Mouse (Mus musculus): ENCODE measurements around the gene Hsd3b4. TPM values are rescaled to one million over a fixed set of nuclear protein-coding genes. Genes with fewer than 3 reads are reported as not detected.
"Not testable (repeated sequence)": the region's sequence is repeated elsewhere in the genome, so short reads cannot be mapped to it uniquely, and the experiment has no call there.

Gene Hsd3b4
- total and polyA plus RNA-seq, 3 experiments: 0.05 TPM; not detected in 2

- not testable (repeated sequence) for H3K36me3 ChIP-seq (replicated peaks); H3K4me3 ChIP-seq (ENCODE audit: low read depth, low read length); H3K27me3 ChIP-seq (ENCODE audit: insufficient read depth, low read length); H3K4me1 ChIP-seq (ENCODE audit: insufficient read depth, low read depth, low read length); ATAC-seq (ENCODE audit: extremely low read depth, insufficient number of reproducible peaks, low FRiP score, poor library complexity, severe bottlenecking); DNase-seq (ENCODE audit: low spot score); H3K9me3 ChIP-seq (replicated peaks)
Observed at GRCm38 (mm10) chr3:98471499-98471898, 38.8 kb downstream of the Hsd3b4 start.

- H3K4me1 ChIP-seq (ENCODE audit: insufficient read depth, low read depth, low read length); H3K4me3 ChIP-seq (ENCODE audit: low read depth, low read length); H3K9me3 ChIP-seq (replicated peaks); H3K27me3 ChIP-seq (ENCODE audit: insufficient read depth, low read length); ATAC-seq (ENCODE audit: extremely low read depth, insufficient number of reproducible peaks, low FRiP score, poor library complexity, severe bottlenecking); DNase-seq (ENCODE audit: low spot score); H3K36me3 ChIP-seq (replicated peaks): not testable (repeated sequence)
Observed at GRCm38 (mm10) chr3:98471057-98471456, 39.3 kb downstream of the Hsd3b4 start.

GRCm38 (mm10) chr3:98469323-98469722, 41.0 kb downstream of the Hsd3b4 start:
- H3K4me3 ChIP-seq (ENCODE audit: low read depth, low read length); ATAC-seq (ENCODE audit: extremely low read depth, insufficient number of reproducible peaks, low FRiP score, poor library complexity, severe bottlenecking); H3K4me1 ChIP-seq (ENCODE audit: insufficient read depth, low read depth, low read length); H3K36me3 ChIP-seq (replicated peaks); H3K9me3 ChIP-seq (replicated peaks); H3K27me3 ChIP-seq (ENCODE audit: insufficient read depth, low read length); DNase-seq (ENCODE audit: low spot score): not testable (repeated sequence)

GRCm38 (mm10) chr3:98457026-98457425, 53.3 kb downstream of the Hsd3b4 start, which contains the start of gene Gm4450:
Gene Gm4450 (minus strand): TSS chr3:98457126.
- not testable (repeated sequence) for ATAC-seq (ENCODE audit: extremely low read depth, insufficient number of reproducible peaks, low FRiP score, poor library complexity, severe bottlenecking); H3K4me3 ChIP-seq (ENCODE audit: low read depth, low read length); H3K27me3 ChIP-seq (ENCODE audit: insufficient read depth, low read length); H3K36me3 ChIP-seq (replicated peaks); DNase-seq (ENCODE audit: low spot score); H3K9me3 ChIP-seq (replicated peaks); H3K4me1 ChIP-seq (ENCODE audit: insufficient read depth, low read depth, low read length)

GRCm38 (mm10) chr3:98453786-98454185, 56.5 kb downstream of the Hsd3b4 start:
- not testable (repeated sequence) for H3K36me3 ChIP-seq (replicated peaks); H3K4me1 ChIP-seq (ENCODE audit: insufficient read depth, low read depth, low read length); ATAC-seq (ENCODE audit: extremely low read depth, insufficient number of reproducible peaks, low FRiP score, poor library complexity, severe bottlenecking); DNase-seq (ENCODE audit: low spot score); H3K4me3 ChIP-seq (ENCODE audit: low read depth, low read length); H3K9me3 ChIP-seq (replicated peaks); H3K27me3 ChIP-seq (ENCODE audit: insufficient read depth, low read length)

Other genes starting within 250 kb of the Hsd3b4 start
- not detected in 2 replicates for gene Hmgcs2, start 230.1 kb downstream of the Hsd3b4 start, total RNA-seq (2014; fragmentation: Nextera tagmentation)
- gene Hmgcs2, start 230.1 kb downstream of the Hsd3b4 start, total RNA-seq (2017): 0.06 TPM in 1 of 2 replicates, not detected in the other
- gene Hmgcs2, start 230.1 kb downstream of the Hsd3b4 start, polyA plus RNA-seq (2012): not detected in 2 replicates
- not detected in 2 replicates for gene Phgdh, start 170.5 kb downstream of the Hsd3b4 start, total RNA-seq (2014; fragmentation: Nextera tagmentation)
- 0.12 TPM in 1 of 2 replicates, not detected in the other for gene Phgdh, start 170.5 kb downstream of the Hsd3b4 start, total RNA-seq (2017)
- gene Phgdh, start 170.5 kb downstream of the Hsd3b4 start, polyA plus RNA-seq (2012): not detected in 2 replicates
- not detected in 2 replicates for gene Zfp697, start 128.1 kb downstream of the Hsd3b4 start, total RNA-seq (2014; fragmentation: Nextera tagmentation)
- gene Zfp697, start 128.1 kb downstream of the Hsd3b4 start, total RNA-seq (2017): 0.06 and 0.16 TPM in 2 replicates
- not detected in 2 replicates for gene Zfp697, start 128.1 kb downstream of the Hsd3b4 start, polyA plus RNA-seq (2012)
- not detected in 2 replicates for gene Gm4450, start 53.4 kb downstream of the Hsd3b4 start, total RNA-seq (2014; fragmentation: Nextera tagmentation)
- gene Gm4450, start 53.4 kb downstream of the Hsd3b4 start, total RNA-seq (2017): 0.12 TPM in 1 of 2 replicates, not detected in the other
- not detected in 2 replicates for gene Gm4450, start 53.4 kb downstream of the Hsd3b4 start, polyA plus RNA-seq (2012)
- gene Gm10681, start 78.3 kb upstream of the Hsd3b4 start, total RNA-seq (2014; fragmentation: Nextera tagmentation): not detected in 2 replicates
- 0.05 TPM in 1 of 2 replicates, not detected in the other for gene Gm10681, start 78.3 kb upstream of the Hsd3b4 start, total RNA-seq (2017)
- not detected in 2 replicates for gene Gm10681, start 78.3 kb upstream of the Hsd3b4 start, polyA plus RNA-seq (2012)
- gene Hsd3b5, start 119.7 kb upstream of the Hsd3b4 start, total RNA-seq (2014; fragmentation: Nextera tagmentation): not detected in 2 replicates
- 0.11 TPM in 1 of 2 replicates, not detected in the other for gene Hsd3b5, start 119.7 kb upstream of the Hsd3b4 start, total RNA-seq (2017)
- not detected in 2 replicates for gene Hsd3b5, start 119.7 kb upstream of the Hsd3b4 start, polyA plus RNA-seq (2012)
- not detected in 2 replicates for gene Hsd3b2, start 214.0 kb upstream of the Hsd3b4 start, total RNA-seq (2014; fragmentation: Nextera tagmentation)
- gene Hsd3b2, start 214.0 kb upstream of the Hsd3b4 start, total RNA-seq (2017): 0.06 and 0.11 TPM in 2 replicates
- gene Hsd3b2, start 214.0 kb upstream of the Hsd3b4 start, polyA plus RNA-seq (2012): not detected in 2 replicates